Mouse (Mus musculus): ENCODE data around the gene Gm11127.
"Not testable (repeated sequence)": the region's sequence is repeated elsewhere in the genome, so short reads cannot be mapped to it uniquely, and the experiment has no call there.

The Gm11127 gene

GRCm38 (mm10) chr17:36031583-36032331, 26.4 kb downstream of the Gm11127 start:
- peak; percentile 37 to 56 for DNase-seq (ENCODE audit: low spot score in 2 of 2)

GRCm38 (mm10) chr17:36030703-36031582, 27.2 kb downstream of the Gm11127 start:
- DNase-seq (ENCODE audit: low spot score in 2 of 2) = not testable (repeated sequence)

GRCm38 (mm10) chr17:36030046-36030702, 28.0 kb downstream of the Gm11127 start:
- peak in 1 of 2 experiments; percentile 10 for DNase-seq (ENCODE audit: low spot score in 2 of 2)

GRCm38 (mm10) chr17:36028879-36029619, 29.1 kb downstream of the Gm11127 start:
- DNase-seq (ENCODE audit: low spot score in 2 of 2) = no peak

- no peak for DNase-seq (ENCODE audit: low spot score in 2 of 2)
Measured at GRCm38 (mm10) chr17:36027663-36028062, 30.5 kb downstream of the Gm11127 start.

GRCm38 (mm10) chr17:36025901-36026300, 32.3 kb downstream of the Gm11127 start:
- no peak for DNase-seq (ENCODE audit: low spot score in 2 of 2)

- no peak for DNase-seq (ENCODE audit: low spot score in 2 of 2)
Measured at GRCm38 (mm10) chr17:36025197-36025596, 33.0 kb downstream of the Gm11127 start.

GRCm38 (mm10) chr17:36023710-36024654, 34.2 kb downstream of the Gm11127 start:
- DNase-seq (ENCODE audit: low spot score in 2 of 2) = no peak

GRCm38 (mm10) chr17:36022922-36023321, 35.2 kb downstream of the Gm11127 start:
- no peak for DNase-seq (ENCODE audit: low spot score in 2 of 2)

GRCm38 (mm10) chr17:36022098-36022497, 36.1 kb downstream of the Gm11127 start:
- DNase-seq (ENCODE audit: low spot score in 2 of 2) = no peak

- no peak for DNase-seq (ENCODE audit: low spot score in 2 of 2)
Measured at GRCm38 (mm10) chr17:36021309-36021708, 36.9 kb downstream of the Gm11127 start.

GRCm38 (mm10) chr17:36020191-36021073, 37.7 kb downstream of the Gm11127 start, which contains the start of gene H2-T24:
H2-T24 (minus strand) TSS chr17:36020560.
- DNase-seq (ENCODE audit: low spot score in 2 of 2) = peak; percentile 63 to 75

- DNase-seq (ENCODE audit: low spot score in 2 of 2) = no peak
Measured at GRCm38 (mm10) chr17:36019519-36019918, 38.7 kb downstream of the Gm11127 start.

GRCm38 (mm10) chr17:36018979-36019378, 39.2 kb downstream of the Gm11127 start:
- no peak for DNase-seq (ENCODE audit: low spot score in 2 of 2)

- DNase-seq (ENCODE audit: low spot score in 2 of 2) = no peak
Measured at GRCm38 (mm10) chr17:36017046-36017445, 41.1 kb downstream of the Gm11127 start.

- no peak for DNase-seq (ENCODE audit: low spot score in 2 of 2)
Measured at GRCm38 (mm10) chr17:36014977-36015376, 43.2 kb downstream of the Gm11127 start.
